Mouse (Mus musculus): ENCODE data around the gene Ndufs5. TPM values are rescaled to one million over a fixed set of nuclear protein-coding genes. Genes with fewer than 3 reads are reported as not detected.

Ndufs5 gene
- 100 to 1,000 TPM; 184 to 187 TPM for total RNA-seq (2021)

DNA sequence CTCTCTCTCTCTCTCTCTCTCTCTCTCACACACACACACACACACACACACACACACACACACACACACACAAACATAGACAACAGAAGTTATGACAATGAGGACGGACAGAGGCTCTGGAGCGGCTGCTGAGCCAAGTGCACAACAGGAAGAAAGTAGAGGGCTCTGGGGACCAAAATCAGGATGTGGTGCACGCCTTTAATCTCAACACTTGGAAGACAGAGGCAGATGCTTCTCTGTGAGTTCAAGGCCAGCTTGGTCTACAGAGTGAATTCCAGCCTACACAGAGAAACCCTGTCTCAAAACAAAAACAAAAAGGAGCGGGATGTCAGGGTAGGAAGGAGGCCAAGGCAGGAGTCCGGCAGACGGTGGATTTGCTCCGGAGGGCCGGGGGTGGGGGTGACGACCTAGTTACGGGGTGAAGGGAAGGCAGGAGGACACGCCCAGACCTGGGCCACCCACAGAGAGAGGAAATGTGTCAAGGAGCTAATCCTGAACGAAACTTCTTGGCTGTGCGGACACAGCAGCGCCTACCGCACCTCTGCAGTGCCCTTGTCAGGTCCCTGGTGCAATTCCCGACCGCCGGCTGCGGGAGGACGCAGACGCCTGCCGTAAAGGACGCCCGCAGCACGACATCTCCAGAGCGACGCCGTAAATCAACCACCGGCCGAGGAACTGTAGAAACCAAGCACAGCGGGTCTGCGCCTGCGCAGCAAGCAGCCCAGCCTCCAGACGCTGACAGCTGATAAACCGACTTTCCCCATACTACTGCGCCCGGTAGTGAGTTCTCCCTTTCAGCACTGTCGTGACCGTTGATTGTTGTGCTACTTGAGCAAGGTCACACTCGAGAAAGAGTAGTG, at the start of gene Ndufs5:
TSS of gene Ndufs5 (minus strand) at position 629 of the 860 bp plus-strand sequence.
- intact Hi-C loops (cut with DNase I) = loop anchor here (5.0 kb wide), 1 partner anchor 36 kb away; the partner anchor contains the start of gene Macf1
- peak; percentile 95 to 98 for DNase-seq (ENCODE audit: low spot score in 2 of 2)

- no peak for DNase-seq (ENCODE audit: low spot score in 2 of 2)
- intact Hi-C loops (cut with DNase I) = no loop called here
These were observed 47.1 kb upstream of the Ndufs5 start for GRCm38 (mm10) chr4:123765071-123765470.

DNA sequence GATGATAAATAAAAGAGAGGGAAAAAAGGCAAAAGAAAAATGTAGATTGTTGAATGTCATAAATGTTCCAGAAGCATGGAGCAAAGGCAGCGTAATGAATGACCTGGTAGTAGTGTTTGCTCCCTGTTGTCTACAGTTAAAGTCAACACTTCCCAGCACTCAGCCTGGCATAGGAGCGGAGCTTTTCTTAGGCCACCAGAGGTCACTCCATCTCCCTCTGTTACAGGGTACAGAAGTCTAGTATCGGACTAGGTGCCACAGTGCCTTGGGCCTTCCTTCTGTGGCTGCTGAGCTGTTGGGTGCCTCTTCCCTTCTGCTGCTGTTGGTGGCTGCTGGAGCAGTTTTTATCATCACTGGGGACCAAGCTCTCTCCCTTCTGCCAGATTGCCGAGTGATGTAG, 40.3 kb upstream of the Ndufs5 start:
- intact Hi-C loops (cut with DNase I) = loop anchor here (2.0 kb wide), 1 partner anchor 140 kb away; no protein-coding TSS in a partner anchor
- no peak for DNase-seq (ENCODE audit: low spot score in 2 of 2)

DNA sequence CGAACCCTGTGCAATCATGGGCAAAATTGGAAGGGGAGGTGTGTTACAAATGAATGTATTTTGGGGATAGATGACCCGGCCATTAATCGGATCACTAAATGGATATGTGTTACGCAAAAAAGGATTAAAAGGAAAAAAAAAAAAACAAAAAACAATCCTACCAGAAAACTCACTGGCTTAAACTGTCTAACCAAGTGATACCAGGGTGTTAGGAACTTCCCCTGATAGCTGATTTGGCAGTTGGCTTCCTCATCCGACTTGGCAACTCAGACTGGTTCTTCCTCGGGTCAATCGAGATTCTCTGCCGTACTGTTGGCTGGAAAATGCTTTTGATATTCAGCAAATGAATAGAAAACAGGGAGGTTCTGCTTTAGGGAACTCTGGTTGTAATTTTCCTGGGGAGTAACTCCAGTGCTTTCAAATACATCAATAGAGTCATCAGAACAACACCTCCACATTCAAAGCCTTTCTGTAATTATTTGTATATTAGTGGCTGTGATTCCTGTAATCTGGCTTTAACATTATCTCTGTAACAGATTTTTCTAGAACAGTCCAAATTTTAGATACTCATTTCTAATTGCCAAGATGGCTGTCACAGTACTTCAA, 32.8 kb upstream of the Ndufs5 start:
- intact Hi-C loops (cut with DNase I) = loop anchor here (2.0 to 5.0 kb wide), 2 partner anchors 61 to 148 kb away; no protein-coding TSS in a partner anchor
- DNase-seq (ENCODE audit: low spot score in 2 of 2) = peak in 1 of 2 experiments; percentile 27

GRCm38 (mm10) chr4:123750152-123750651, 32.2 kb upstream of the Ndufs5 start, which contains the start of gene Akirin1:
Gene Akirin1 (minus strand): TSS chr4:123750345.
- DNase-seq (ENCODE audit: low spot score in 2 of 2) = peak; percentile 97 to 98
- intact Hi-C loops (cut with DNase I) = loop anchor here (2.0 to 5.0 kb wide), 2 partner anchors 62 to 149 kb away; no protein-coding TSS in a partner anchor

DNA sequence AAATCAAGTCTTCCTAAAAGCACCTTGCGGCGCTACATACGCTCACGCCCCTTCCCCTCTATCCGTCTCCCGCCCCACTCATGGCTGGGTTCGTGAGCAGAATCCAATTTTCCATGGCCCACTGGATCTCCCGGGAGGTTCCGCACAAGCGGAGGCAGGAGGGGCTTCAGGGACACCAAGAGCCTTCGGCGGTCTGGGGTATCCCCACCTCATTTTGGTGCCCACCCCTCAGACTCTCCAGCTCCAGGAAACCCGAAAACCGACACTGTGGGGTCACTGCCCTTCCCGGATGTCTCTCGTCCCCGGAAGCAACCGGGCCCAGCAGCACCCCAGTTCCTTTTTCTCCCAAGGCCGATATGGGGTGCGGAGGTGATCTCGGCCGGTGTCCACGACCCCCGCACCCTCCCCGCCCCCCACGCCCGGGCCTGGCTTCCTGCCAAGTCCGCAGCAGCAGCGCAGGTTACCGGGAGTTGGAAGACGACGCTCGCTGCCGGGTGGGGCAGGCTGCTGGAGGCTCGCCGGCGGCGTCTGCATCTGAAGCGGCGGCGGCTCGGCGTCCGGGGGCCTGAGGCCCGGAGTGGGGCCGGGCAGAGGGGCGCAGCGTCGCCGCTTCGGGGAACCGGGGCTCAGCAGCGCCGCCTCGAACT, 31.6 kb upstream of the Ndufs5 start:
- peak; percentile 14 to 22 for DNase-seq (ENCODE audit: low spot score in 2 of 2)
- intact Hi-C loops (cut with DNase I) = loop anchor here (2.0 to 5.0 kb wide), 3 partner anchors 63 to 149 kb away; partner anchors contain the start of gene Macf1

- intact Hi-C loops (cut with DNase I) = loop anchor here (5.0 kb wide), 1 partner anchor 67 kb away; the partner anchor contains the start of gene Macf1
- DNase-seq (ENCODE audit: low spot score in 2 of 2) = no peak
These were observed 30.9 kb upstream of the Ndufs5 start for GRCm38 (mm10) chr4:123748726-123749415.

- no peak for DNase-seq (ENCODE audit: low spot score in 2 of 2)
- intact Hi-C loops (cut with DNase I) = loop anchor here (5.0 kb wide), 1 partner anchor 63 kb away; the partner anchor contains the start of gene Macf1
These were observed 27.3 kb upstream of the Ndufs5 start for GRCm38 (mm10) chr4:123745221-123745775.

GRCm38 (mm10) chr4:123742891-123743290, 24.9 kb upstream of the Ndufs5 start:
- intact Hi-C loops (cut with DNase I) = no loop called here
- no peak for DNase-seq (ENCODE audit: low spot score in 2 of 2)

- DNase-seq (ENCODE audit: low spot score in 2 of 2) = no peak
These were observed 20.7 kb upstream of the Ndufs5 start for GRCm38 (mm10) chr4:123738708-123739107.

DNA sequence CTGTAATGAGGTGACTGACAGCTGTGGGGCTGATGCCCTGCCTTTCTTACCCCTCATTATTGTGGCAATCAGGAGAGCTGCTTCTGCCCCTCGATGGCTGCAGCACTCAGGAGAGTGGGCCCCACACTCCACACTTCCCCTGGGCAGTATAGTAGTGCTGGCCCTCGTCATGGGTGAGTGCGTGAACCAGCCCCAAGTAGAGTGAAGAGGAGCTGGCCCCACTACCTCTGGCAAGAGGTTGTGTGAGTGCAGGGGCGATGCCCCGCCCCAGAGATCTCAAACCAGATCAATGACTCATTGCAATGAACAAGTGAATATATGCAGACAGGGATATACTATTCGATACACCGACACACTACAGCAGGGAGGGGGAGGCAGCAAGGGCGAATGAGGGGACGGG, 15.5 kb upstream of the Ndufs5 start:
- intact Hi-C loops (cut with DNase I) = no loop called here
- DNase-seq (ENCODE audit: low spot score in 2 of 2) = no peak

More at GRCm38 (mm10) chr4:123738708-123739107, 20.7 kb upstream of the Ndufs5 start:
- intact Hi-C loops (cut with DNase I) = no loop called here

- intact Hi-C loops (cut with DNase I) = no loop called here
- DNase-seq (ENCODE audit: low spot score in 2 of 2) = no peak
These were observed 14.9 kb upstream of the Ndufs5 start for GRCm38 (mm10) chr4:123732921-123733320.

- no peak for DNase-seq (ENCODE audit: low spot score in 2 of 2)
- intact Hi-C loops (cut with DNase I) = no loop called here
These were observed 14.3 kb upstream of the Ndufs5 start for GRCm38 (mm10) chr4:123732163-123732910.

DNA sequence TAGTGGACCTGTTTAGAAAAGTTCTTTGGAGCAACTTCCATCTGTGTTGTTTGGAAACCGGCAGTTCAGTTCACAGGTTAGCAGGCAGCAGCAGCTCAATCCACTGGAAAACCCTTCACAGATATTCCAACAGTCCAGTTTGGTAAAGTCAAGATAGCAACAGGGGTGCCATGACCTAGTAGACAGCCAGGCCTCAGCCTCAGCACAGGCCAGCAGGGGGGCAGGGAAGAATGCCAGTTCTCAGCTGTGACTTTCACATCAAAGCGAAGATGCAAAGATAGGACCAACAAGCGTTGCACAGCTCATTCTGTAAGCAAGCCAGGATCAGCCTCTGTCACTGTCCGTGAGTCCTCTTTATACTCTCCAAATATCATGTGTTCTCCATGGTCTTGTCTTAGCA, 3.8 kb upstream of the Ndufs5 start:
- DNase-seq (ENCODE audit: low spot score in 2 of 2) = no peak
- intact Hi-C loops (cut with DNase I) = no loop called here

DNA sequence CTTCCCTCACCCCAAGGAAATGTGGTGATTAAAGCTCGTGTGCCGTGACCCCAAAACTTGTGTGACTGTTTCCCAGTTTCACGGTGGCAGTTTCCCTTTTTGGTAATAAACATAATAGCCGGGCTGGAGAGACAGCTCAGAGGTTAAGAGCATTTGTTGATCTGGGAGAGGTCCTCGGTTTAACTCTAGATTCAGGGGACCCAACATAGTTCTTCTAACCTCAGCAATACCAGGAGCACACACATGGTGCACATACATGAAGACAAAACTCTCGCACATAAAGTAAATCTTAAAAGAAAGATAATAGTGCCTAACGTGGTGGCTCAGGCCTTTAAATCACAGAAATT, 405 bp upstream of the Ndufs5 start:
- intact Hi-C loops (cut with DNase I) = loop anchor here (5.0 kb wide), 1 partner anchor 36 kb away; the partner anchor contains the start of gene Macf1
- DNase-seq (ENCODE audit: low spot score in 2 of 2) = no peak

GRCm38 (mm10) chr4:123712431-123712830, 5.6 kb downstream of the Ndufs5 start:
- DNase-seq (ENCODE audit: low spot score in 2 of 2) = no peak

GRCm38 (mm10) chr4:123707340-123707739, 10.7 kb downstream of the Ndufs5 start:
- DNase-seq (ENCODE audit: low spot score in 2 of 2) = no peak
- intact Hi-C loops (cut with DNase I) = no loop called here

More at GRCm38 (mm10) chr4:123712431-123712830, 5.6 kb downstream of the Ndufs5 start:
- intact Hi-C loops (cut with DNase I) = no loop called here

DNA sequence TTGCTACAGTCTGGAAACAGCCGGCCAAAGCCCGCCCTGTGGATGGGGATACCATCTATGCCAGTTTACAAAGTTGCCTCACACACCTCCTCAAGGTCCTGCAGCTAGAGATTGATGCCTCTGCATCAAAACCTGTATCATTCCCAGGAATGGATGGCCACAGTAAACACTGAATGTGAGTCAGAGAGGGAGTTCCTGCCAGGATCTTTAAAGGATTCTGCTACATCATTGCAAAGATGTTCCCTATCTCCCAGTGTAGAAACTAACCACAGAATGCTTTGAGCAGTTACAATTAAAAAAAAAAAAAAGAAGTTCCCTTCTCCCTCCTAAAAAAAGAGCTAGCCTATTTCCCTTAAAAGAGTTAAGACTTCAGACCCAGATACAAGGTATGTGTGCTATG, 12.7 kb downstream of the Ndufs5 start:
- peak in 1 of 2 experiments; percentile 14 for DNase-seq (ENCODE audit: low spot score in 2 of 2)
- intact Hi-C loops (cut with DNase I) = no loop called here

Data from left cerebral cortex, postnatal 25 days (tissue).